Mouse (Mus musculus) embryonic facial prominence, embryonic 15.5 days (tissue): Measurements from ENCODE around the gene Iltifb. TPM values are rescaled to one million over a fixed set of nuclear protein-coding genes. Genes with fewer than 3 reads are reported as not detected.
"Not testable (repeated sequence)": the region's sequence is repeated elsewhere in the genome, so short reads cannot be mapped to it uniquely, and the experiment has no call there.

ENCODE experiments used
- ATAC-seq: fragments of 200-750 bp; cut with Nextera tagmentation; 2 replicates; pipeline ENCODE4 v1.8.0; 2017; ENCODE audit warnings: low read depth, moderate TSS enrichment; ENCODE audit not compliant: insufficient number of reproducible peaks, low FRiP score, low TSS enrichment
- H3K27ac ChIP-seq: fragments of 300-500 bp; sonication (generic); replicated peaks from 2 replicates; pipeline ENCODE4 v1.5.1; 2015; ENCODE audit warnings: mild to moderate bottlenecking, inconsistent platforms
- H3K27me3 ChIP-seq: fragments of 300-500 bp; sonication (generic); 2 replicates; pipeline ENCODE4 v1.6.1; 2015; ENCODE audit warnings: inconsistent platforms
- H3K36me3 ChIP-seq: fragments of 300-500 bp; sonication (generic); 2 replicates; pipeline ENCODE4 v1.6.1; 2015; ENCODE audit warnings: mild to moderate bottlenecking, inconsistent platforms
- H3K4me1 ChIP-seq: fragments of 300-500 bp; sonication (generic); 2 replicates; pipeline ENCODE4 v1.6.1; 2015; ENCODE audit warnings: inconsistent platforms
- H3K4me2 ChIP-seq: fragments of 300-500 bp; sonication (generic); replicated peaks from 2 replicates; pipeline ENCODE4 v1.6.1; 2015; ENCODE audit warnings: mild to moderate bottlenecking, inconsistent platforms
- H3K4me3 ChIP-seq: fragments of 300-500 bp; sonication (generic); replicated peaks from 2 replicates; pipeline ENCODE4 v1.5.1; 2015; ENCODE audit warnings: mild to moderate bottlenecking, inconsistent platforms
- H3K9ac ChIP-seq: fragments of 300-500 bp; sonication (generic); 2 replicates; pipeline ENCODE4 v1.6.1; 2015; ENCODE audit warnings: inconsistent platforms
- H3K9me3 ChIP-seq: fragments of 300-500 bp; sonication (generic); replicated peaks from 2 replicates; pipeline ENCODE4 v1.6.1; 2016; ENCODE audit warnings: inconsistent platforms
- WGBS: fragments of 180-500 bp; shearing (Covaris S2); methylation state at CpG from one replicate; pipeline ENCODE4 v1.1.7; 2015; 5-methylcytosine and 5-hydroxymethylcytosine counted together
- polyA plus RNA-seq: library from polyadenylated mRNA; unstranded; fragments of >200 nt; fragmentation: Nextera tagmentation; extraction: Ambion mirVana; gene quantifications from 2 replicates; pipeline ENCODE4 v1.2.1, GENCODE M21; 2015

Gene Iltifb
- polyA plus RNA-seq, 1 experiment from 2014 or later = not detected

- H3K27ac ChIP-seq, ATAC-seq, H3K9me3 ChIP-seq, H3K27me3 ChIP-seq, H3K4me1 ChIP-seq, H3K36me3 ChIP-seq, H3K4me2 ChIP-seq, H3K4me3 ChIP-seq, H3K9ac ChIP-seq: not testable (repeated sequence)
- WGBS = no CpG with 5 or more reads among the region's 13 CpGs
These were observed 36.5 kb downstream of the Iltifb start, which contains the start of gene Gm32802 for GRCm38 (mm10) chr10:118258388-118258787. TSS of gene Gm32802 (plus strand) at chr10:118258688.

- no peaks in the 10 kb centered on the region for H3K27me3 ChIP-seq
- no peaks in the 10 kb centered on the region for H3K36me3 ChIP-seq
- H3K9ac ChIP-seq = no peak overlapping the region
- H3K4me3 ChIP-seq = no peak overlapping the region
- 0 out of 2 replicates have a peak, but pooled peaks cover 3% of the 10 kb centered on the region for H3K4me1 ChIP-seq
- WGBS = 36% methylated on average over 10 of the region's 10 CpGs
- no peak overlapping the region for H3K4me2 ChIP-seq
- no peak overlapping the region for H3K27ac ChIP-seq
- no peak for ATAC-seq
- H3K9me3 ChIP-seq = no peaks in the 10 kb centered on the region
These were observed 44.0 kb downstream of the Iltifb start for GRCm38 (mm10) chr10:118250852-118251295.

GRCm38 (mm10) chr10:118249006-118249595 lies 45.7 kb downstream of the Iltifb start:
- ATAC-seq, H3K4me1 ChIP-seq: not testable (repeated sequence)
- 73% methylated on average over 11 of the region's 11 CpGs for WGBS

GRCm38 (mm10) chr10:118240680-118241079 lies 54.2 kb downstream of the Iltifb start, which contains the start of gene Gm32717:
TSS of gene Gm32717 (minus strand) at chr10:118240780.
- H3K36me3 ChIP-seq, H3K9ac ChIP-seq, H3K27ac ChIP-seq, H3K4me2 ChIP-seq, H3K27me3 ChIP-seq, H3K4me3 ChIP-seq, H3K9me3 ChIP-seq, H3K4me1 ChIP-seq, ATAC-seq: not testable (repeated sequence)
- WGBS = no CpG with 5 or more reads among the region's 13 CpGs

More at GRCm38 (mm10) chr10:118249006-118249595, 45.7 kb downstream of the Iltifb start:
- not testable (repeated sequence) for H3K9me3 ChIP-seq, H3K27me3 ChIP-seq, H3K4me3 ChIP-seq, H3K4me2 ChIP-seq, H3K27ac ChIP-seq, H3K36me3 ChIP-seq, H3K9ac ChIP-seq

Other genes starting within 250 kb of the Iltifb start
- 32.6 and 42.1 TPM in 2 replicates for gene Mdm1, start 153.2 kb downstream of the Iltifb start, polyA plus RNA-seq
- not detected in 2 replicates for gene Il22, start 90.1 kb downstream of the Iltifb start, polyA plus RNA-seq
- not detected in 2 replicates for gene Gm32717, start 54.3 kb downstream of the Iltifb start, polyA plus RNA-seq
- gene Gm32802, start 36.4 kb downstream of the Iltifb start, polyA plus RNA-seq = not detected in 2 replicates
- not detected in 2 replicates for gene Gm9040, start 31.9 kb upstream of the Iltifb start, polyA plus RNA-seq
- gene Gm9044, start 37.4 kb upstream of the Iltifb start, polyA plus RNA-seq = not detected in 2 replicates
- gene Gm9045, start 42.8 kb upstream of the Iltifb start, polyA plus RNA-seq = 0.18 TPM in 1 of 2 replicates, not detected in the other
- not detected in 2 replicates for gene Gm9046, start 48.2 kb upstream of the Iltifb start, polyA plus RNA-seq
- not detected in 2 replicates for gene Gm9048, start 53.6 kb upstream of the Iltifb start, polyA plus RNA-seq
- 0.18 TPM in 1 of 2 replicates, not detected in the other for gene Gm9049, start 59.1 kb upstream of the Iltifb start, polyA plus RNA-seq
- not detected in 2 replicates for gene Ifng, start 146.0 kb upstream of the Iltifb start, polyA plus RNA-seq